Mouse (Mus musculus) kidney, embryonic 14.5 days (tissue): ENCODE data around the gene Coq5. TPM values are rescaled to one million over a fixed set of nuclear protein-coding genes. Genes with fewer than 3 reads are reported as not detected.

ENCODE experiments used
- ATAC-seq: fragments of 200-750 bp; cut with Nextera tagmentation; 2 replicates; pipeline ENCODE4 v1.8.0; 2017; ENCODE audit warnings: moderate number of reproducible peaks, mild to moderate bottlenecking, moderate TSS enrichment, moderate library complexity; ENCODE audit not compliant: low FRiP score, low TSS enrichment
- H3K27ac ChIP-seq: fragments of 300-500 bp; sonication (generic); 2 replicates; pipeline ENCODE4 v1.5.1; 2014; ENCODE audit warnings: low read depth, mild to moderate bottlenecking, low read length, moderate library complexity, mixed read lengths
- H3K27me3 ChIP-seq: fragments of 300-500 bp; sonication (generic); 2 replicates; pipeline ENCODE4 v1.6.1; 2014; ENCODE audit warnings: mild to moderate bottlenecking, low read length; ENCODE audit not compliant: control insufficient read depth, insufficient read depth
- H3K36me3 ChIP-seq: fragments of 300-500 bp; sonication (generic); 2 replicates; pipeline ENCODE4 v1.6.1; 2014; ENCODE audit warnings: low read length, mixed read lengths; ENCODE audit not compliant: control insufficient read depth, insufficient read depth
- H3K4me1 ChIP-seq: fragments of 300-500 bp; sonication (generic); 2 replicates; pipeline ENCODE4 v1.6.1; 2014; ENCODE audit warnings: low read length, mixed read lengths; ENCODE audit not compliant: control insufficient read depth, insufficient read depth
- H3K4me2 ChIP-seq: fragments of 300-500 bp; sonication (generic); replicated peaks from 2 replicates; pipeline ENCODE4 v1.6.1; 2014; ENCODE audit warnings: low read depth, mild to moderate bottlenecking, low read length
- H3K4me3 ChIP-seq: fragments of 300-500 bp; sonication (generic); 2 replicates; pipeline ENCODE4 v1.5.1; 2014; ENCODE audit warnings: mild to moderate bottlenecking, low read length
- H3K9ac ChIP-seq: fragments of 300-500 bp; sonication (generic); 2 replicates; pipeline ENCODE4 v1.6.1; 2014; ENCODE audit warnings: low read depth, mild to moderate bottlenecking, low read length, moderate library complexity
- H3K9me3 ChIP-seq: fragments of 300-500 bp; sonication (generic); 2 replicates; pipeline ENCODE4 v1.6.1; 2016; ENCODE audit warnings: low read length; ENCODE audit not compliant: control insufficient read depth
- WGBS: fragments of 180-500 bp; shearing (Covaris S2); extraction: QIAGEN DNeasy Blood & Tissue Kit; methylation state at CpG from one replicate; pipeline ENCODE4 v1.1.7; 2014; 5-methylcytosine and 5-hydroxymethylcytosine counted together
- polyA plus RNA-seq: library from polyadenylated mRNA; unstranded; fragments of >200 nt; fragmentation: Nextera tagmentation; extraction: Ambion mirVana; gene quantifications from 2 replicates; pipeline ENCODE4 v1.2.1, GENCODE M21; 2014

The Coq5 gene
- polyA plus RNA-seq, 1 experiment from 2014 or later = 58.8 TPM

DNA sequence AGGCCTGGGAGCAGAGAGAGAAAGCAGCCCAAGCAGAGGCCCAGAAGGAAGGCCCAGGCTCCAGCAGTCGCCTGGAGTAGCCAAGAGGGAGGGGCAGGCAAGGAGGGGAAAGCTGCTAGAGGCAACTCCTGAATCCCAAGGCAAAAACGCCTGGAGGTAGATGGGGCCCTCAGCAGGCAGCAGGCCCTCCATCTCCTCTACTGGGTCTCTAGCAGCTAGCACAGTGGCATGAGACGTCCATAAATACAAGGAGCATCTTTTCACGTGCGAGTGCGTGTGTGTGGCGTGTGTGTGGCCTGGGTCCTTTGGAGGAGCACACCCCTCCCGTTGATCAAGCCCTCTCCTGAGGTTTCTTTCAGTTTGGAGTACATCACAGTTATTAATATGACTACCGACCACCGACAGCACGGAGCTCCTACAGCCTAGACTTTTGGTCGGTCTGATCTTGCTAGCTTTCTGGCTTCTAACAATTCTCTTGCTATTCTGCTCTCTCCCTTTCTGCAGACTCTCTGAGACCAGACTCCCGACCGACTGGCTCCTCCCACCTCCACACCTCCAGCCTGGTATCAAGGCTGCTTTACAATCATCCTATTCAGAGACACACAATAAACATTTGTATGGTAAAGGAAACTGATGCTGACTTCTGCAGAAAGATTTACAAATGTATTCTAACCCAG, 37.6 kb downstream of the Coq5 start:
- Histone ChIP-seq H3K27ac (peak overlapping the region; percentile 52; the same call in 1 of the 2 replicates), H3K4me3 (no peak overlapping the region), H3K9me3 (no peaks in the 10 kb centered on the region), H3K36me3 (no peaks in the 10 kb centered on the region), H3K9ac (peak overlapping the region; percentile 18), H3K4me2 (peak overlapping the region; percentile 13), H3K27me3 (no peaks in the 10 kb centered on the region), H3K4me1 (peaks cover 37% of the 10 kb centered on the region)
- ATAC-seq = no peak
- 10% methylated on average over 14 of the region's 14 CpGs for WGBS

DNA sequence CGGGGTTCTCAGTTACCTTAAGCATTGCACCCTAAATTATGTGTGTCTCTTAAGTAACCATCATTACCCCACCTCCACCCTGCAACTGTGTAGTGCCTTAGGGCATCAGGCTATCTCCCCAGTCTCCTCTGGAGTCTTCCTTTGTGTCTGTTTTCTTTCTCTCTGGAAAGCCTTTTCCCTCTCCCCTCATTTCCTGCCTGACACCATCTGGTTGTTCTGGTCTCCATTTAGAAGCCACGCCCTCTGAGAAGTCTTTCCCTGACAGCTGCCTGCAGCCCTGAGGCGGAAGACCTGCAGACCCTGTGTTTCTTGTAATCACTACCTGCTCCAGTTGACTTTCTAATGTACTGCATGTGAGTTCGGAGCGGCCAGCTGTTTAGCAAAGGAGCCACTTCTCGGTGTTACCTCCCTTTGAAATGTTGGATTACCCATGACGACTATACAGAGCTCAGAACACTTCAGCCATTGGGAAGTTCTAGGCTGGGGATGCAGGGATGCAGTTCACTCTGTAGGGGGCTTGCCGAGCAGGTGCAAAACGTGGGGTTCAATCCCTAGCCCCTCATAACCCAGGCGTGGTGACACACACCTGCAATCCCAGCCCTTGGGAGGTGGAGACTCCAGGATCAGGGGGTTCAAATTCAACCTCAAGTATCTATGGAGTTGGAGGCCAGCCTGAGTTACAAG, 38.3 kb downstream of the Coq5 start:
- WGBS = 3% methylated on average over 10 of the region's 10 CpGs
- peak; percentile 21; the same call in 1 of the 2 replicates for ATAC-seq

DNA sequence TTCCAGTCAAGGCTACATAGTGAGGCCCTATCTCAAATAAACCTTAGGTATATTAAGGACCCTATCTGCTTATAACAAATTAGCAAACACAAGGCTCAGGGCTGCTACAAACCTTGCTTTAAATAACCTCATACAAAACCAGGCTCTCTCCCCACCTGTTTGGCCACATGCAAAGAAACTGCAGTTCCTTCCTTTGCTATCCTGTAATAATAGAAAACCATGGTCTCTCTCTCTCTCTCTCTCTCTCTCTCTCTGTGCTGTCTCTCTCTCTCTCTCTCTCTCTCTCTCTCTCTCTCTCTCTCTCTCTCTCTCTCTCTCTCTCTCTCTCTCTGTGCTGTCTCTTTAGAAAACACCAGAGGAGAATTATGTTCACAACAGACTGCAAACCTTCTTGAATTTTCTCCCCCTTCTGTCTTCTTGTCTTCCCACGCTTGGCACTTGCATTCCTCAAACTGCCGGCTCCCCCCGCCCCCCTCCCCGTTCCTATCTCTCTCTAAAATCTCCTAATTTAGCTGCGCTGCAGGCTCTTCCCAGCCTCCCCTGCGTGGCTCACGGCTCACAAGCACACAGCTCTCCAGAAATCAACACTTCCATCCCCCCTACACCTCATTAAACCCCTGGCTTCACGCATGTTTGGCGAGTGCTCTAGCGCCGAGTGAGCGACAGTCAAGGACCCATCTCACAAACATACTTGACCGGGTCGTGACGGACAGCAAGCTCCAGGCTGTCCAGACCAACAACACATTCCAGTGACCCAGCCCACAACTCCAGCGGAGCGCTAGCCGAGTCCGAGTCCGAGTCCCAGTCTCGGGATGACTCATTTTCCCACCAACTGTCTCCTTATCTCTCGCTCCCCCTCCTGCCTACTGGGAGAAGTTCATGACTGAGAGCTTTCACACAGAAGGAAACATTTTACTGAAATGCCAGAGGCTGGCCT, 39.8 kb downstream of the Coq5 start:
- H3K9me3 ChIP-seq = no peaks in the 10 kb centered on the region
- no peaks in the 10 kb centered on the region for H3K27me3 ChIP-seq
- H3K4me3 ChIP-seq = peak overlapping the region; percentile 40
- H3K36me3 ChIP-seq = no peaks in the 10 kb centered on the region
- H3K27ac ChIP-seq = peak overlapping the region; percentile 85
- H3K9ac ChIP-seq = peak overlapping the region; percentile 52; the same call in 1 of the 2 replicates
- peak overlapping the region; percentile 70 for H3K4me2 ChIP-seq
- ATAC-seq = peak; percentile 86
- H3K4me1 ChIP-seq = peaks cover 28% of the 10 kb centered on the region
- under 1% methylated on average over 22 of the region's 22 CpGs for WGBS

More for the DNA sequence above, 38.3 kb downstream of the Coq5 start:
- Histone ChIP-seq H3K9me3 (no peaks in the 10 kb centered on the region), H3K4me2 (peak overlapping the region; percentile 13), H3K27me3 (no peaks in the 10 kb centered on the region), H3K27ac (peak overlapping the region; percentile 52; the same call in 1 of the 2 replicates), H3K9ac (peak overlapping the region; percentile 18), H3K36me3 (no peaks in the 10 kb centered on the region), H3K4me3 (no peak overlapping the region; the same call in 1 of the 2 replicates), H3K4me1 (peaks cover 37% of the 10 kb centered on the region)

DNA sequence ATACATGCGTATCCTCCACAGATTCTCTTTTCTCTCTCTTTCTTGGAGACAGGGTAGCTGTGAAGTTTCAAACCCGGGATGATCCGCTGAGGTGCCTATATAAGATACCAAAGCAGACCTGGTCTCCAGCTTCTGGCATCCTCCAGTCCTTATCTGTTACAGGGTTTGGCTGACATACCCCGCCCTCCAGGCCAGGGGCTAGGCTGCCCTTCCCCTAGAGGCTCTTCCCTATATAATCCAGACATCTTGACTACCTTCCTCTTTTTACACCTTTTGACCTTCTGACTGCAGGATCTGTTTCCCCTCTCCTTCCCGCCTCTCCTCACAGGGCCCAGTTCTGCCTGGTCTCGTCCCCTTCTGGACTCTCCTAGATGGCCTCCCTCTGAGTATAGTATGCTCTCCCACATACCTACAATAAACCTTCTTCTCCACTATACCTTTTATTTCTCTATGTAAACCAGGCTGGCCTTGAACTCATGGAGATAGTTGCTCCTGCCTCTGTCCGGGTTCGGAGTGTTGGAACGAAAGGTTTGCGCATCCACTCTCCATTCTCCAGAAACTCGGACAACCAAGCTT, 46.9 kb downstream of the Coq5 start:
- Histone ChIP-seq H3K9ac (peak overlapping the region; percentile 88), H3K4me2 (peak overlapping the region; percentile 49), H3K36me3 (peaks cover 13% of the 10 kb centered on the region), H3K4me3 (peak overlapping the region; percentile 80), H3K4me1 (peaks cover 15% of the 10 kb centered on the region), H3K9me3 (no peaks in the 10 kb centered on the region), H3K27ac (peak overlapping the region; percentile 91), H3K27me3 (no peaks in the 10 kb centered on the region)
- ATAC-seq = peak; percentile 43
- 26% methylated on average over 11 of the region's 11 CpGs for WGBS

DNA sequence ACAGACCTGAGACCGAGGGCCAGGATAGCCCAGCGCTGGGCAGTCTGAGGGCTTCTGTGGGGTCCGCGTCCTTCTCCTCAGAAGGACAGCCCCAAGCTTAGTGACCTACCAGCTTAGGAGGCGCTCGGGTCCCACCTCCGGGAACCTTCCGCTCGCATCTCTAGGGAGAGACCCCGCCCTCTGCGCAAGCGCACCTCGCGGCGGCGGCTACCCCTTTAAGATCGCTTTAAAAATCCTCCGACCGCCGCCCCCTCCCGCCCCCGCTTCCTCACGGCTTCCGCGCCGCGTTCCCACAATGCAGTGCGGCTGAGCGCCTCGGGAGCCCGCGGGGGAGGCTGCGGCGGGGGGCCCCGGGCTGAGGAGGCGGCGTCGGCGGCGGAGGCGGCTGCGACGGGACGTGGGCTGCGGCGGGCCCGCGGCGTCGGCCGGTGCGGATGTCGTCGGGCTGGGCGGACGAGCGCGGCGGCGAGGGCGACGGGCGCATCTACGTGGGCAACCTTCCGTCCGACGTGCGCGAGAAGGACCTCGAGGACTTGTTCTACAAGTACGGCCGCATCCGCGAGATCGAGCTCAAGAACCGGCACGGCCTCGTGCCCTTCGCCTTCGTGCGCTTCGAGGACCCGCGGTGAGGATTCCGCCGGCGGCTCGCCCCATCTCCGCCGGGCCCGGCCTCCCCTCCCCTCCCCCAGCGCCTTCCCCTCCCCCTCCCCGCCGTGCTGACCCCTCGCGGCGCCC, 47.6 kb downstream of the Coq5 start, which contains the start of gene Srsf9:
TSS of gene Srsf9 (plus strand) at position 303 of the 735 bp plus-strand sequence.
- under 1% methylated on average over 77 of the region's 97 CpGs for WGBS
- Histone ChIP-seq H3K9me3 (no peaks in the 10 kb centered on the region), H3K27me3 (no peaks in the 10 kb centered on the region), H3K36me3 (peaks cover 20% of the 10 kb centered on the region), H3K9ac (peak within 1 kb of the TSS; percentile 88), H3K4me1 (peaks cover 15% of the 10 kb centered on the region), H3K4me2 (peak within 1 kb of the TSS; percentile 49), H3K27ac (peak within 1 kb of the TSS; percentile 91), H3K4me3 (peak within 1 kb of the TSS; percentile 80)
- ATAC-seq = peak; percentile 93

DNA sequence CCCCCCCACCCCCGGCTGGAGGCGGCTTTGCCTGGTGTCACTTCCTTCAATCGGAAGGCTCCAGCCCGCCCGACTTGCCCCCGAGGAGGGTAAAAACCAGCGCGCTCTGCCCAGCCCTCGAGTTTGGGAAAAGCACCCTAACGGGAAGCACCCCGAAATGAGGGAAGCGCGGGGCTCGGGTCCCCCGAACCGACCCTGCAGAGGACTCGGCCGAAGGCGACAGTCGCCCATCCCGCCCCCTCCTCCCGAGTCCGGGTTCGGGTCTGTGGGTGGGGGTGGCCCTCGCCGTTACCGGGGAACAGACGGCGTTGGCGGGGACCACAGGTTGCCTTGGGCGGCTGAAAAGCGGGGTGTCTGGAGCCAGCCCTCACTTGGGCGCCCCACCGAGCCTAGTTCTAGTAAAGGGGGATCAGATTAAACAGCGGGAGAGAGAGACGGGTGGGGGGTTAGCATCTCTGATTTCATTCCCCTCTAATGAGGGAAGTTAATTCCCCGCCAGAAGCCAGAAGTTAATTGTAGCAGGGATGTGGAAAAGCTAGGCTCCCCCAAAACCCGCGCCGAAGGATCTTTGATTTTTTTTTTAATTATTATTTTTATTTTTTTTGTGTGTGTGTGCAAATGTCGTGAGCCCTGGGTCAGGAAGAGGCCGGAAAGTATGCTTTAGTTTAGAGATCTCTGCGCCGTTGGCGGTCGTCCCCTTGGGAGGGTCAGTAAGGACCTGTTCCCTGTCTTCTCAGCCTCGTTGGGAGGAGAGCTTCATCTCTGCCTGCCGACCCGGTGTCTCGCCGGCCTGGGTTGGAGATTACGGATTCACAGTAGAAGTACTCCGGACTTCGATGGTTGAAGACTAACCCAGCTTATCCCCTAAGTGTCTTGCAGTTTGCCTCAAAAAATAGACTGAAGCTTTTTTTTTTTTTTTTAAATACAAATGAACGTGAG, 48.4 kb downstream of the Coq5 start:
- Histone ChIP-seq H3K4me2 (peak overlapping the region; percentile 49), H3K27ac (peak overlapping the region; percentile 91), H3K4me1 (peaks cover 15% of the 10 kb centered on the region), H3K36me3 (peaks cover 28% of the 10 kb centered on the region), H3K4me3 (peak overlapping the region; percentile 80), H3K9ac (peak overlapping the region; percentile 88), H3K27me3 (no peaks in the 10 kb centered on the region), H3K9me3 (no peaks in the 10 kb centered on the region)
- peak; percentile 13 for ATAC-seq
- WGBS = under 1% methylated on average over 49 of the region's 55 CpGs

DNA sequence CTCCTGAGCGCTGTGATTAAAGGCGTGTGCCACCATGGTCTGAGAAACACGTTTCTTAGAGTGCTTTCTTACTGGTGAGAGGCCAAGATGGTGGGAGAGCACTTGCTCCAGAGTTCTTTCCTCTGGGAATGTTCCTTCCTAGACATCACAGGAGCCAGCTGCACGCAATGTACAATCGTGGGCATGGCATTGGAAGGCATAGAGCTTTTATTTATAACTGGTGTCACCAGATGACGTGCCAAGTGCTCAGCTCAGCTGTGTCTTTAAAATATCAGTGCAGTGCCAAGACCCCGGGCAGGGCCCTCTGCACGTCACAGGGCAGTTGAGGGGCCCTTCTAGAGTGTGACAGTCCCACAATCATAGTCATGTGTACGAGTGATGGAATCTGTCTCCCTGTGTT, 51.5 kb downstream of the Coq5 start:
- H3K9ac ChIP-seq = no peak overlapping the region
- ATAC-seq = no peak
- H3K27ac ChIP-seq = no peak overlapping the region
- no peak overlapping the region for H3K4me3 ChIP-seq
- WGBS = 88% methylated on average over 9 of the region's 9 CpGs
- H3K27me3 ChIP-seq = no peaks in the 10 kb centered on the region
- H3K4me2 ChIP-seq = no peak overlapping the region
- peaks cover 56% of the 10 kb centered on the region for H3K36me3 ChIP-seq
- no peaks in the 10 kb centered on the region for H3K9me3 ChIP-seq
- H3K4me1 ChIP-seq = peaks cover 15% of the 10 kb centered on the region
